Mouse (Mus musculus) layer of hippocampus, postnatal 25 days (tissue): ENCODE measurements at regions not wholly inside any gene's neighbourhood (a gene's known extent, or its start where the extent isn't known, plus 50 kb on each side); places are given as distances from the start of the nearest gene placed in this dataset.

Experiments
- DNase-seq, 2 experiments: peaks; one replicate each; pipeline ENCODE4 v3.0.0; 2022; ENCODE audit warnings: mixed read lengths in 2 of 2, low spot score in 1 of 2; ENCODE audit errors: extremely low spot score in 1 of 2

DNA sequence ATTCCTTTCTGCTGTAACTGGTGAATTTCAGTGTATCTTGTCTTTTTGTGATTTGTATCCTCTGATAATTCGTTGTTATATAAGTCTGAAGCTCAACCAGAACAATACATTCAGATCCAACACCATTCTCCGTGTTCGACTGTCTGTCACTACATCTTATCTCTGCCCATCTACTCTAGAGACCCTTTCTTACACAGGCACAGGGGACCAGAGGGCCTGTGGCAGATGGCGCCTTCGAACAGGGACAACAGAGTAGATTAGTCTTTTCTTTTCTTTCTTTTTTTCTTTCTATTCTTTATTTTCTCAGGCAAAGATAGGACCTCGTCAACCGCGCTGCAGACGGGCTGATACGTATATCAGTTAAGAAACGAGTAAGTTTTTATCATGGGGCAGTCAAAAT is 215.3 kb downstream of the Gm21294 start:
- peak in 1 of 2 experiments; percentile 0 for DNase-seq
